Mouse (Mus musculus): Measurements from ENCODE around the gene Manf.

The Manf gene

GRCm38 (mm10) chr9:106884306-106884705 lies 7.5 kb downstream of the Manf start:
- peak; percentile 33 to 38 for DNase-seq

GRCm38 (mm10) chr9:106883085-106883484 lies 8.7 kb downstream of the Manf start:
- DNase-seq: no peak

DNA sequence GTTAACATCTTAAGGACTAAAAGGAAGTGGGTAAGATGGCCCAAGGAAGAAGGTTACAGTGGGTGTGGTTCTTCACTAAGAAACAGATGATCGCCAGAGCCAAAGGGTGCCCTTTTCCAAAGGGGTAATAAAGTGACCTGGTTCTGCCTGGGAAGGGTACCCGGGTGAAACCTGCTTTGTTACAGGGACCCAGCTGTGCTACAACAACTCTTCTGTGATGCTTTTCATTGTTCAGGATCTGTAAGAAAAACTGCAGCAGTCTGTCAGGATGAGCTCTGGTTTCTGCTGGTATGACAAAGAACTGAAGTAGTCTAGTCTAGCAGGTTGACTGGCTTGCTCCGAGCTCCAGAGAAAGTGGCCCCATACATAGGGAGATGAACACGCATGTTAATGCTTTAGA lies 9.6 kb downstream of the Manf start:
- DNase-seq: no peak

DNA sequence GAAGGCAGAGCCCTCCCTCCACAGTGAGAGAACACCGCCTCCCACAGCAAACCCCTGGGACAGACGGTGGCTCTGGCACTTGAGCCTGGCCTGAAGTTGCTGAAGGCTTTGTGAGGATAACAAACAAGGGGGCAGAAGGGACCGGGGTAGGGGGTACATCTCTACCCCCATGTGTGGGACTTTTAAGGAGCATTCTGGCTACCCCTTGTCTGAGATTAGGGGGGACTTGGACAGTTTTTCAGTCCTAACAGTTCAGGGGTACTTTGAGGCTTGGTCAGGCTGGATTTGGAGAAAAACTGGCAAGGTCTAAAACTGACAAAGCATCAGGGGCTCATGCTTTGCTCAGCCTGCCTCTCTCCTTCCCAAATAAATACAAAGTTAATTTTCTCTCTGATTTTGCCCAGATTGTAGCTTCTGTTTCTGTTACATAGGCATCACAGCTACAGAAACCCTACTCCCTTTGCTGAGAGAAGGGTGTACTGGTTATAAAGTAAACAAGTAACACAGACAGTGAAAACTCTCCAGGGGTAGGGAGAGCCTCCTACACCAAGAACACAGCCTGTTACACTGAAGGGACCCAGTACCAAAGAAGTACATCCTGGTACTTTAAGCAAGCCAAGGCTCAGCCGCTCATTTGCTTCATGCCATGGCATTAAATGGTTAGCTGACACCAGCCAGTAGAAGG lies 10.6 kb downstream of the Manf start:
- no peak for DNase-seq

DNA sequence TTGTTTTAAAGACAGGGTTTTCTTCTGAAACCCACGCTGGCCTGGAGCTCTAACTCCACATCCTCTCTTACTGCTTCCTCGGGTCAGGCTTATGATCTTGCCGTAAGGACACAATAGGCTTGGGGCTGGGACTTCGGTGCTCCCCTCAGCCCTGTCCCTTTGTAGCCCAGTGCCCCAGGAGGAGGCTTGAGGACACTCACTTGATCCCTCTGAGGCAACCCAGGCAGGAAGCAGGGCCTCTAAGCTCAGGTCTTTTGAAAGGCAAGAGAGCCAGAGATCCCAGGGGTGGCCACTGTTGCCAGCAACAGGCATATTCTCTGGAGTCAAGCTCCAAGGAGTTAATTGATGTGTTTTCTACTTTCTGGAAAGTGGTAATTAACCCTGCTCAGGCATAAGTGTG lies 12.3 kb downstream of the Manf start:
- DNase-seq: no peak

GRCm38 (mm10) chr9:106876666-106877065 lies 15.1 kb downstream of the Manf start:
- DNase-seq: no peak

DNA sequence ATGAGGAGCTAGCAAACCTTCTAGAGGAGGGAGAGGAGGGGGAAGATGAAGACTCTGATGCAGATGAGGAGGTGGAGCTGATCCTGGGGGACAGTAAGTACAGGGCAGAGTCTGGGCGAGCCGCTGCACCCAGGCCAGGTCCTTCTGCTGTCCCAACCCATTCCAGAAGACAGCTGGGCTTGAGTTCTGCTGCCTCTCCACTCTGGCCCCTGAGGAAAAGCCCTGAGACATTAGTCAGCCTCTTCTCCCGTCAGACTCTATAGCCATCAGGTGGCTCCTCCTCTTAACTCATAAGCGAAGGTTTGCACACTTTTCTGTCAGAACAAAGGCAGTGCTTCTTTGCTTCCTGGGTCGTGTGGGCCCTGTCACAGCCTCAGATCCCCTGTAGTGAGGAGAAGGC lies 17.6 kb downstream of the Manf start:
- no peak for DNase-seq

DNA sequence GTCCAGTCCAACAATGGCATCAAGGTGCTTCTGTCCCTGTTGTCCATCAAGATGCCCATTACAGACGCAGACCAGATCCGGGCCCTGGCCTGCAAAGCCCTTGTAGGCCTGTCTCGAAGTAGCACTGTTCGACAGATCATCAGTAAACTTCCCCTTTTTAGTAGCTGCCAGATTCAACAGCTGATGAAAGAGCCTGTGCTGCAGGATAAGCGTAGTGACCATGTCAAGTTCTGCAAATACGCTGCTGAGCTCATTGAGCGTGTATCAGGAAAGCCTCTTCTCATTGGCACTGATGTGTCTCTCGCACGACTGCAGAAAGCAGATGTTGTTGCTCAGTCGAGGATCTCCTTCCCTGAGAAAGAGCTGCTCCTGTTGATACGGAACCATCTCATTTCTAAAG lies 33.7 kb downstream of the Manf start:
- no peak for DNase-seq

DNA sequence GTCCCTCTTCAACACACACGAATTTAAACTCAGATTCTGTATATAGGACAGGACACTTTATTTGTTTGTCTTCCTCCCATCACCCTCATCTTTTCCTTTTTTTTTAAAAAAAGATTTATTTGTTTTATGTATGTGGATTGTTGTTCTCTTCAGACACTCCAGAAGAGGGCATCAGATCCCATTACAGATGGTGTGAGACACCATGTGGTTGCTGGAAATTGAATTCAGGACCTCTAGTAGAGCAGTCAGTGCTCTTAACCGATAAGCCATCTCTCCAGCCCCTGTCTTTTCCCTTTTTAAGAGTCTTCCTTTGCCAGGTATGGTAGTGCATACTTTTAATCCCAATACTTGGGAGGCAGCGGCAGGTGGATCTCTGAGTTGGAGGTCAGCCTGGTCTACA lies 35.1 kb downstream of the Manf start:
- DNase-seq: no peak

DNA sequence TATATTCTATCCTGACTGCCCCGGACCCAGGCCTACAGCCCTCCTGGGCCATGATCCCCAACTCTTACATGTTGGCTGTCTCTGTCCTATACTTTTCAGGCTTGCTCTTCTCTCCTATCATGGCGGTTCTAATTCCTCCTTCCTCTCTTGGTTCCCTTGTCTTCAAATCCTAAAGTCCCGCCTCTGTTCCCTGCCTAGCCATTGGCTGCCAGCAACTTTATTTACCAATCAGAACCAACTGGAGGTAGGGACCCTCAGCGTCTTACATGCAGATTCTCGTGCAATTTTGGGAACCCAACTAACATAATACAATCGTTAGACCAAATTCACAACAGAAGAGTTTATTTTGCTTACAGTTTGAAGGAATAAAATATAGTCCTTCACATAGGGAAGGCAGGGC lies 49.0 kb downstream of the Manf start:
- no peak for DNase-seq

DNA sequence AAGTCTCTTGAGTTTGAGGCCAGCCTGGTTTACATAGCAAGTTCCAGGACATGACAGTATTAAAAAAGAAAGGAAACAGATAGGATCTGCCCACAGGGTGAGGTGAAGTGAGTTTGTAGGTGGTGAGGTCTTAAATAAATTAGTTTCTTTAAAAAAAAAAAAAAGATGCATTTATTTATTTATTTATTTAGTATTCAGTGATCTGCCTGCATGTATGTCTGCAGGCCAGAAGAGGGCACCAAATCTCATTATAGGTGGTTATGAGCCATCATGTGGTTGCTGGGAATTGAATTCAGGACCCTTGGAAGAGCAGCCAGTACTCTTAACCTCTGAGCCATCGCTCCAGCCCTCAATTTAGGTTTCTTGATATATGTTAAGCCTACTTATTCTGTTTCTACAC lies 51.2 kb downstream of the Manf start:
- DNase-seq: peak in 1 of 2 experiments; percentile 4

DNA sequence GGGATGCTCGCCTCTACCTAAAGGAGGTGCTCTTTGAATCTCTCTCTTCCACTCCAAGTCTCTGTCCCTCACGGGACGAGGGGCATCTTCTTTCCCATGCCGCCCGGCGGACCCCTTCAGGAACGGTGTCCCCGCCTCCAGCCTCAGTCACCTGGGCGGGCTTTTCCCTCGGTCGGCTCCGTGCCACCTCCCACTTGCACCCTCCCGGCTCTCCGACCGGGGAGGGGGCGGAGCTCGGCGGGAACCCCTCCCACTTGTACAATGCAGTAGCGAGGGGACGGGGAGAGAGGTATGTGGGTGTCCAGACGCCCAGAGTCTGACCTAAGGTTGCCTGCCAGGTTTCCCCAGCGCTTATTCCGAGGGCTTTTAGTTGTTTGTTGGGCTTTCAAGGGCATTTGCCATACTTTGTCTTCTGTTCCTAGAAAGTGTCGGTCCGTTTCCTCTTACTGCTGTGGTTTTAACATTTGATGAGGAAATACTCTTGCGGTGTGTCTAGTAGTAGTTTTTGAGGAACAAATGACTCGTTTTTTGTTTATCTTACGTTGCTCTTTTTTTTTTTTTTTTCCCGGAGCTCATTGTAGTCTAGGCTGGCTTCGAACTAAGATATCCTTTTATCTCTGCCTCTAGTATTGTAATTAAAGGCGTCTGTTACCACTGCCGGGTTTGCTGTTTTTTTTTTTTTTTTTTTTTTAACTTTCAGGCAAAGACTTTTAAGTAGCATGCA lies 69.2 kb downstream of the Manf start:
- DNase-seq: peak; percentile 80 to 87

DNA sequence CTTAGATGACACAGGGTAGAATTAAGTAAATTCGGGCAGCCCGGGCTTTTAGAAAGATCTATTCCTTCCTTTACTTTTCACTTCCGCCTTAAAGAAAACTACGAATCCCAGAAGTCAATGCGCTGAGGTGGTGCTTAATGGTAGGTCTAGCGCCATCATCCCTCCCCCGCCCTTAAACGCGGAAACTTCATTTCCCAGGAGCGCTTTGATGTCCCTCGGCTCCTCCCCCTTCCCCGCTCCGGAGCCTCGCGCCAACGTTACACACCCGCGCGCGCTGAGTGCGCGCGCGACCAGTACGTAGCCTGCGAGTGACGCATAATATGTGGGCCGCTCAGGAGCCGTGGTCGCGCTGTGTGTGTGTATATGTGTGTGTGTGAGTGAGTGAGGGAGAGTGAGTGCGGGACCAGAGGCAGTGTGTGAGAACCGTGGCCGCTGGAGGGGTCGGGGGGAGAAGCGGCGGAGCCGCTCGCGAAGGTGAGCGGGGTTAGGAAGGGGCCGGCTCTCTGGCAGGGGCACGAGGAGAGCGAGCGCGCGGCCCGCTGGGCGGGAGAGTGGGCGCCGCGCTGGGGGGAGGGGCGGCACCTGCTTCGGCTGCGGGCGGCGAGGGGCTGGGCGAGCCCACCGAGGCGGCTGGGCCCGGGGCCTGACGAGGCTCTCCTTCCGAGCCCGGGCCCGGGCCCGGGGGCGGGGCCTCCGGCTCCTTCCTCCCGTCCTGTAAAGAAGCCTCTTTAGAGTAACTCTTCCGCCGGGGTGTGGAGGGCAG lies 70.0 kb downstream of the Manf start, which contains the start of gene Dcaf1:
TSS of gene Dcaf1 (plus strand) at position 257 of the 763 bp plus-strand sequence.
- peak; percentile 94 to 95 for DNase-seq

GRCm38 (mm10) chr9:106821050-106821617 lies 70.6 kb downstream of the Manf start:
- peak; percentile 9 to 25 for DNase-seq

GRCm38 (mm10) chr9:106819201-106819600 lies 72.6 kb downstream of the Manf start:
- DNase-seq: peak; percentile 52 to 55

DNA sequence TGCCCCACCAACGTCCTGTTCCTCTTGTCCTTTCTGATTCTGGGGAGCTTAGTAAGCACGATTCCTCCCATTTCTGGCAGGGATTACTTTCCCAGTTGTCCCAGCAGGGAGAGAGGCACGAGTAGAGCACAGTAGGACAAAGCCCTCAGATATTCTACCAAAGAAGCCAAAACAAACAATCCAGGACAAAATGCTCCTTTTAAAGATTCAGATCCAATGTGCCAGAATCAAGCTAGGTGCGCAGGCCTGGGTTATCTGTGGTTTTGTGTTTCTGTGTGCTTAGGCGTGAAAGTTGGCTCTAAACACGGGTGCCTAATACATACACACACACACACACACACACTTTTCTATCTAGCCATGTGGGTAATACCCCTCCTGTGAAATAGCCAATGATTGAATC lies 73.6 kb downstream of the Manf start:
- no peak for DNase-seq

DNA sequence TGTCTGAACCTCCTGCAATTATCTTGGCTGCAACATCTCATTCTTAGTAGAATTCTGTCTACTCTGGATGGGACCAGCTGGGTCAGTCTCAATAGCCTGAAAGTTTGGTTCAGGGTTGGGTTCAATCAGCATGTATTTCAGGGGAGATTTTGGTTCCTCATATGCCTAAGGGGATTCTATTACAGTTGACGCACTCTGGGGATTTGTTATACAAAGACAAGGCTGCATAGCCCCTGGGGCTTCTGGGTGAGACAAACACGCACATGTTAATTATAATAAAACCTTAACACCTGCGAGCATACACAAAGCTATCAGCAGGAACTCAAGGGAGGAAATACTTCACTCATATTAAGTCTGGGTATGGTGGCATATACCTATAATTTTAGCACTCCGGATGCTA lies 85.3 kb downstream of the Manf start:
- no peak for DNase-seq

DNA sequence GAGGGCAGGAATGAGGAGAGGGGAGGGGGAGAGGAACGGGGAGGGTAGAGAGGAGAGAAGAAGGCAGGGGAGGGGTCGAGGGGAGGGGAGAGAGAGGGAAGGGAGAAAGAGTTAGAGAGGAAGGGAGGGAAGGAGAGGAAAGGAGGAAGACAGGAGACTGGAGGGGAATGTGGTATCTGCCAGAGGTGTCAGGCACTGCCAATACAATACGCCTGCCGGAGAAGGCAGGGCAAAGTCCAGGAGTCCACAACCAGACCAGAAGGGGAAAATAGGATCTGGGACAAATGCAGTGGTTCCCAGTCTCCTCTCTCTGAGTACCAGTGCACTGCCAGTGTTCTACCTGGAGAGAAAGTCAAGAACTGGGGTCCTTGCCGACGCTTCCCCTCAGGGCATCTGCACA lies 100.9 kb downstream of the Manf start:
- DNase-seq: no peak

DNA sequence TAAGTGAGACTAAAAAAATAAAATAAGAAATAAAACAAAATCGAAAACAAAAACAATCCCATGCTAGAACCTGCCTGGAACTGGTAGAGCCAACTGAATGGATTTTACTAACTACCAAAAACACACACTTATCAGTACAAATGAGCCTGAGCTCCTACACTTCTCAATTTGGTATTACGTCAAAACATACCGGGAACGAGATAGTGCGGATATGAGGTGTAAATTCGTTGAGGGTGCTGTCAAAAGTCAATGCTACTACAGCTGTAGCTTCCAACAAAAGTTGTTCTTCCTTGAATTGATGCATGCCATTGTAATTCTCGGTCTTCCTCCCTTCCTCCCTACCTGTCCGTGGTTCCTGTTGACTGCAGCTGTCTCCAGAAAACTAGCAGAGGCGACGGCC lies 102.4 kb downstream of the Manf start:
- DNase-seq: no peak

DNA sequence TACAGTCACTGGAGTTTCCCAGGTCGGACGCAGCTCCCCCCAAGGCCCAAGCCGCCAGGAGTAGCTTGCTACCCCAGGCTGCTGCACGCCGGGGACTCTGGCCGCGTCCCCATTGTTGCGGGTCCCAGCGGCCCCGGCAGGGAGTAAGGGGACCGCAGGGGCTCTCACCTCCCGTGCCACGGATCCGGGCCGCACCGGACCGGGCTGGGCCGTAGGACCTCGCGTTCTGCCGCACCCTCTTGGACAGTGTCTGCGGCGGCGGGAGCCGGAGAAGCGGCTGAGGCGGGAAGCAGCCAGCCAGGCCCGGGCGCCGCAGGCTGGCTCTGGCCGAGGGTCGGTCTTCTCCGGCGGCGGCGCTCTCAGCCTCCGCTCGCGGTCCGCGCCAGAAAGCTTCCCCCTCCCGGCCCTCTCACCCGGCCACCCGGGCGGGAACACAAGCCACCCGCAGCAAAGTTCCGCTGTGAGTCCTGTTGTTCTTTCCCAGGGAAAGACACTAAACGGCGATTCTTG lies 102.9 kb downstream of the Manf start, which contains the start of gene Rad54l2:
TSS of gene Rad54l2 (minus strand) at position 383 of the 510 bp plus-strand sequence.
- DNase-seq: peak; percentile 93 to 94
